Mouse (Mus musculus) G1E (cell line): ENCODE measurements around the gene Akt3. TPM values are rescaled to one million over a fixed set of nuclear protein-coding genes. Genes with fewer than 3 reads are reported as not detected.

ENCODE experiments used
- ATAC-seq: 2 replicates; pipeline ENCODE4 v1.8.0; 2016; ENCODE audit warnings: mild to moderate bottlenecking; ENCODE audit not compliant: insufficient number of reproducible peaks, poor library complexity, low FRiP score, severe bottlenecking; ENCODE audit errors: extremely low read depth
- DNase-seq: peaks from one replicate; pipeline ENCODE4 v3.0.0; 2012; ENCODE audit warnings: low spot score
- H3K27me3 ChIP-seq: 2 replicates; pipeline ENCODE4 v1.6.1; 2012; ENCODE audit warnings: mild to moderate bottlenecking, low read length, inconsistent platforms; ENCODE audit not compliant: insufficient read depth
- H3K36me3 ChIP-seq: replicated peaks from 2 replicates; pipeline ENCODE3; 2012; ENCODE audit warnings: mild to moderate bottlenecking, inconsistent platforms
- H3K4me1 ChIP-seq: 2 replicates; pipeline ENCODE4 v1.6.1; 2012; ENCODE audit warnings: low read depth, low read length, inconsistent platforms, mixed read lengths; ENCODE audit not compliant: insufficient read depth
- H3K4me3 ChIP-seq: 2 replicates; pipeline ENCODE4 v1.5.1; 2012; ENCODE audit warnings: low read depth, mild to moderate bottlenecking, inconsistent platforms, low read length, moderate library complexity, mixed read lengths
- H3K9me3 ChIP-seq: replicated peaks from 2 replicates; pipeline ENCODE4 v1.6.1; 2012; ENCODE audit warnings: inconsistent platforms
- CTCF ChIP-seq: IDR thresholded peaks from 2 replicates; pipeline ENCODE4 v1.5.1; 2012; ENCODE audit warnings: low read depth, low read length, inconsistent platforms, mixed read lengths
- GATA1 ChIP-seq: IDR thresholded peaks from 2 replicates; pipeline ENCODE4 v1.6.1; 2012; ENCODE audit warnings: borderline replicate concordance, low read length, inconsistent platforms, mixed read lengths
- GATA2 ChIP-seq: IDR thresholded peaks from 2 replicates; pipeline ENCODE4 v1.6.1; 2012; ENCODE audit warnings: low read depth, low read length, inconsistent platforms, borderline replicate concordance
- POLR2AphosphoS5 ChIP-seq: IDR thresholded peaks from 2 replicates; pipeline ENCODE4 v1.6.1; 2012; ENCODE audit warnings: low read depth, low read length, inconsistent platforms; ENCODE audit not compliant: insufficient replicate concordance
- TAL1 ChIP-seq: conservative IDR thresholded peaks from 2 replicates; pipeline ENCODE4 v1.6.1; 2012; ENCODE audit warnings: low read depth, low read length, inconsistent platforms, mixed read lengths
- polyA plus RNA-seq: library from polyadenylated mRNA; stranded (reverse); fragments of >175 nt; gene quantifications from 2 replicates; pipeline ENCODE4 v1.2.3, GENCODE M21; 2012
- total RNA-seq, 2 experiments: library from RNA; stranded (forward) in 1 of 2; stranded (reverse) in 1 of 2; fragments of 200-1000 nt in 1 of 2; fragments of >200 nt in 1 of 2; fragmentation: Nextera tagmentation in 1 of 2; gene quantifications; 2 replicates each; pipeline ENCODE4 v1.2.3; 2014 to 2017

Akt3 gene
- total and polyA plus RNA-seq, 3 experiments = 0.05 TPM; not detected in 2

- Histone ChIP-seq H3K27me3 (no peaks in the 10 kb centered on the region), H3K9me3 (no peaks in the 10 kb centered on the region), H3K36me3 (peaks cover 16% of the 10 kb centered on the region), H3K4me1 (peaks cover 42% of the 10 kb centered on the region), H3K4me3 (peak overlapping the region; percentile 52; the same call in 1 of the 2 replicates)
- ATAC-seq (no peak), DNase-seq (no peak)
- TF ChIP-seq GATA1 = no peak
Observed at GRCm38 (mm10) chr1:176997254-176997653, 260.7 kb downstream of the Akt3 start.

- peak; percentile 88 for ATAC-seq
- TF ChIP-seq TAL1 (no peak), POLR2AphosphoS5 (no peak), GATA2 (no peak), GATA1 (no peak), CTCF (no peak)
Observed at GRCm38 (mm10) chr1:176996630-176997201, 261.3 kb downstream of the Akt3 start.

GRCm38 (mm10) chr1:176996166-176996565 lies 261.8 kb downstream of the Akt3 start:
- DNase-seq (no peak), ATAC-seq (no peak)
- TF ChIP-seq POLR2AphosphoS5 = no peak
- TF ChIP-seq TAL1 = no peak
- no peak for TF ChIP-seq CTCF
- TF ChIP-seq GATA1 = no peak
- TF ChIP-seq GATA2 = no peak
- Histone ChIP-seq H3K27me3 (no peaks in the 10 kb centered on the region), H3K36me3 (peaks cover 16% of the 10 kb centered on the region), H3K4me1 (peaks cover 40% of the 10 kb centered on the region), H3K4me3 (no peak overlapping the region), H3K9me3 (no peaks in the 10 kb centered on the region)

More at GRCm38 (mm10) chr1:176996630-176997201, 261.3 kb downstream of the Akt3 start:
- peaks cover 16% of the 10 kb centered on the region for H3K36me3 ChIP-seq
- no peaks in the 10 kb centered on the region for H3K9me3 ChIP-seq
- peak; percentile 64 for DNase-seq
- H3K4me3 ChIP-seq = peak overlapping the region; percentile 52; the same call in 1 of the 2 replicates
- H3K27me3 ChIP-seq = no peaks in the 10 kb centered on the region
- peaks cover 42% of the 10 kb centered on the region for H3K4me1 ChIP-seq

GRCm38 (mm10) chr1:176995419-176995775 lies 262.6 kb downstream of the Akt3 start:
- no peak overlapping the region for H3K4me3 ChIP-seq
- no peaks in the 10 kb centered on the region for H3K9me3 ChIP-seq
- DNase-seq (no peak), ATAC-seq (no peak)
- no peaks in the 10 kb centered on the region for H3K27me3 ChIP-seq
- TF ChIP-seq CTCF (no peak), GATA2 (no peak), TAL1 (no peak)
- peaks cover 39% of the 10 kb centered on the region for H3K4me1 ChIP-seq
- peaks cover 16% of the 10 kb centered on the region for H3K36me3 ChIP-seq

- H3K9me3 ChIP-seq = no peaks in the 10 kb centered on the region
- H3K27me3 ChIP-seq = no peaks in the 10 kb centered on the region
- TF ChIP-seq GATA2 (no peak), GATA1 (no peak), POLR2AphosphoS5 (no peak), CTCF (no peak)
- H3K4me1 ChIP-seq = peaks cover 38% of the 10 kb centered on the region
- ATAC-seq = no peak
- H3K4me3 ChIP-seq = no peak overlapping the region
- H3K36me3 ChIP-seq = peaks cover 16% of the 10 kb centered on the region
- DNase-seq = no peak
Observed at GRCm38 (mm10) chr1:176994707-176995418, 263.1 kb downstream of the Akt3 start.

GRCm38 (mm10) chr1:176994087-176994486 lies 263.9 kb downstream of the Akt3 start:
- no peaks in the 10 kb centered on the region for H3K9me3 ChIP-seq
- no peaks in the 10 kb centered on the region for H3K27me3 ChIP-seq
- H3K4me1 ChIP-seq = peaks cover 31% of the 10 kb centered on the region
- TF ChIP-seq CTCF = no peak
- ATAC-seq = no peak
- H3K36me3 ChIP-seq = peaks cover 16% of the 10 kb centered on the region
- DNase-seq = no peak
- no peak overlapping the region for H3K4me3 ChIP-seq
